In the genomic region with DNA sequence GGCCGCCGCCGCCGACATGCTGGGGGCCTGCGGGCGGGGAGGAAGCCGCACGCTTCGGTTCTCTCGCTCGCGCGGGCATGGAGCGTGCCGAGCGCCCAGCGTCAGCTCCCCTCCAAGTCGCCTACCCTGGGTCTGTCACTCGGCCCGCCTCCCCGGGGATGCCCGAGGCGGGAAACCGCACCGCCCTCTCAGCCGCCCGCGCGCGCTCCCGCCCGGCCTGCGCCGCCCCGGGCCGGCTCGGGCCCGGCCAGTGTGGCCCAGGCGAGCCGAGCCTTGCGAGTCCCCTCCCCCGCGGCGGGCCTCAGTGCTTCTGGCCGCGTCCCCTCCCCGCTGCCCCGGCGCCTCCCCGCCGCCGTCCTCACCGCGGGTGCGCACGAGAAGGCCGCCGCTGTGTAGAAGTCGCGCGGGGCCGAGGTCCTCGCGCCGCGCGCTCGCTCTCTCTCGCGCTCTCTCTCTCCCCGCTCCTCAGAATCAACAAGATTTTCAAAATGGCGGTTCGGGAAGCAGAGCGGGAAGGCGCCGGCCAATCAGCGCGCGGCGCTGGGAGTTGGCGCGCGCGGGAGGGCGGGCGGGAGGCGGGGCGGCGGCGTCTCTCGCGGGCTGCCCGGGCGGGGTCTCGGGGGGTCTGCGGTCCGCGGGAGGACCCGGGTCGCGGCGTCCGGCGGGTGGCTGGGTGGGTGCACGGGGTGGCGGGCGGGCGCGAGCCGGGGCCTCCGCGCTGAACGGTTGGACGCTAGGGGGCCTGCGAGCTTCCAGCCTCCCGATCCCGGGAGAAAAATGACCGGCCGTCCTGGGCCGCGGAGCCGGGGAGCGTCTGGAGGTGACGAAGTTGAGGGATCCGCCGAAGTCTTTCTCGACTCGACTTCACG, we compare ENCODE assay signal across 8 mouse cellular contexts. TPM values are rescaled to one million over a fixed set of nuclear protein-coding genes. Genes with fewer than 3 reads are reported as not detected.
A peak's percentile ranks its signal among the peaks of the same experiment; 100 is the strongest.
DNase-seq lines count a peak whose midpoint lies in the region; ATAC-seq and TF ChIP-seq lines count a peak whose summit lies in the region.

Dek (minus strand) TSS at position 491 of the 869 bp plus-strand sequence.

- ATAC-seq in erythroblast, adult 5-6 weeks (replicated peaks; ENCODE audit: low FRiP score, poor library complexity, severe bottlenecking) = peak; percentile 43
- peak; percentile 92 for ATAC-seq in heart, embryonic 12.5 days (ENCODE audit: insufficient number of reproducible peaks, low FRiP score)
- peak; percentile 92 for ATAC-seq in kidney, postnatal 0 days (replicated peaks; ENCODE audit: low FRiP score, low read depth)
- peak; percentile 76 for ATAC-seq in monocyte, adult 5-6 weeks (replicated peaks; ENCODE audit: insufficient number of reproducible peaks, low FRiP score, low TSS enrichment, poor library complexity, severe bottlenecking)

- H3K9ac ChIP-seq in heart, embryonic 12.5 days = peak within 1 kb of the TSS; percentile 95
- peak within 1 kb of the TSS; percentile 91 for H3K9ac ChIP-seq in kidney, postnatal 0 days (ENCODE audit: low read depth, low read length)
- peak within 1 kb of the TSS; percentile 97 for H3K9ac ChIP-seq in liver, adult 2 months (ENCODE audit: low read depth, low read length)

- peak within 1 kb of the TSS; percentile 73 for H3K4me2 ChIP-seq in heart, embryonic 12.5 days
- H3K4me2 ChIP-seq in kidney, postnatal 0 days (ENCODE audit: low read length) = peak within 1 kb of the TSS; percentile 71

- H3K79me2 ChIP-seq in liver, adult 2 months (ENCODE audit: control insufficient read depth, insufficient read depth, low read length) = peaks cover 3% of the 10 kb centered on the region; the same call in 1 of the 2 replicates

- H3K27ac ChIP-seq in heart, embryonic 12.5 days (ENCODE audit: poor library complexity, severe bottlenecking) = peak within 1 kb of the TSS; percentile 100
- peak within 1 kb of the TSS; percentile 99 for H3K27ac ChIP-seq in kidney, postnatal 0 days
- H3K27ac ChIP-seq in liver, adult 2 months (replicated peaks; ENCODE audit: insufficient read depth, low read depth, low read length) = peak within 1 kb of the TSS; percentile 75

- TF ChIP-seq CTCF in brain, embryonic 14.5 days (IDR thresholded peaks at IDR 0.05; ENCODE audit: borderline replicate concordance, extremely low read depth, insufficient read depth, insufficient read length) = peak; percentile 50
- TF ChIP-seq CTCF in kidney, postnatal 0 days (IDR thresholded peaks at IDR 0.05; ENCODE audit: low read depth) = peak; percentile 52
- TF ChIP-seq CTCF in liver, adult 2 months (IDR thresholded peaks at IDR 0.05; ENCODE audit: low read depth, low read length) = peak; percentile 34; the same call in 1 of the 2 replicates

- peak; percentile 61 for TF ChIP-seq POLR2A in brain, embryonic 14.5 days (IDR thresholded peaks at IDR 0.05; ENCODE audit: borderline replicate concordance, extremely low read depth, insufficient read depth, insufficient read length, poor library complexity, severe bottlenecking)
- 0 out of 2 replicates have a peak, but pooled peaks have one; percentile 12 for TF ChIP-seq POLR2A in liver, adult 2 months (IDR thresholded peaks at IDR 0.05; ENCODE audit: extremely low read depth, insufficient read depth, low read length)

- whole genome bisulfite sequencing in heart, embryonic 12.5 days = under 1% methylated on average over 91 of the region's 129 CpGs
- WGBS in kidney, postnatal 0 days = under 1% methylated on average over 119 of the region's 129 CpGs
- 1% methylated on average over 119 of the region's 129 CpGs for WGBS in liver, adult 2 months

- H3K4me3 ChIP-seq in heart, embryonic 12.5 days = peak within 1 kb of the TSS; percentile 90
- peak within 1 kb of the TSS; percentile 83 for H3K4me3 ChIP-seq in kidney, postnatal 0 days (replicated peaks; ENCODE audit: low read depth, low read length)
- H3K4me3 ChIP-seq in liver, adult 2 months (ENCODE audit: insufficient read depth, low read depth, low read length) = peak within 1 kb of the TSS; percentile 94

- H3K36me3 ChIP-seq in heart, embryonic 12.5 days = peaks cover 7% of the 10 kb centered on the region
- no peaks in the 10 kb centered on the region for H3K36me3 ChIP-seq in kidney, postnatal 0 days (ENCODE audit: insufficient read depth, low read length)
- 0 out of 2 replicates have a peak, but pooled peaks cover 1% of the 10 kb centered on the region for H3K36me3 ChIP-seq in liver, adult 2 months (ENCODE audit: control insufficient read depth, insufficient read depth, low read length)

- peaks cover 36% of the 10 kb centered on the region for H3K4me1 ChIP-seq in heart, embryonic 12.5 days (replicated peaks)
- H3K4me1 ChIP-seq in kidney, postnatal 0 days (replicated peaks; ENCODE audit: insufficient read depth, low read length) = peaks cover 8% of the 10 kb centered on the region
- peaks cover 3% of the 10 kb centered on the region; the same call in 1 of the 2 replicates for H3K4me1 ChIP-seq in liver, adult 2 months (ENCODE audit: control insufficient read depth, insufficient read depth, low read length)

- peak; percentile 91 for DNase-seq in CD4-positive helper T cell, adult 2 months (ENCODE audit: low read depth, low spot score)
- peak; percentile 94 for DNase-seq in brain, embryonic 14.5 days (ENCODE audit: low read depth)
- DNase-seq in kidney, postnatal 0 days (ENCODE audit: low spot score) = peak; percentile 96
- peak; percentile 60 for DNase-seq in liver, adult 2 months (ENCODE audit: extremely low read depth, low read depth, low spot score)
- DNase-seq in spleen, postnatal 36 days (ENCODE audit: low spot score in 2 of 2) = peak; percentile 79 to 84

- H3K27me3 ChIP-seq in heart, embryonic 12.5 days (replicated peaks) = no peaks in the 10 kb centered on the region
- no peaks in the 10 kb centered on the region for H3K27me3 ChIP-seq in kidney, postnatal 0 days (ENCODE audit: insufficient read depth, low read length)
- no peaks in the 10 kb centered on the region for H3K27me3 ChIP-seq in liver, adult 2 months (ENCODE audit: control insufficient read depth, insufficient read depth, low read length)

- H3K9me3 ChIP-seq in heart, embryonic 12.5 days (replicated peaks) = no peaks in the 10 kb centered on the region
- H3K9me3 ChIP-seq in kidney, postnatal 0 days (replicated peaks; ENCODE audit: low read length) = no peaks in the 10 kb centered on the region

RNA-seq across cellular contexts. Expression of gene Dek, which starts in this region (rescaled TPM):
- polyA plus RNA-seq in brain, embryonic 14.5 days (2012; rRNA removed) = 66.4 and 66.6 TPM in 2 replicates
- total RNA-seq in erythroblast, adult 5-6 weeks (2015; ENCODE audit: low replicate concordance) = 233 and 276 TPM in 2 replicates
- 413 and 451 TPM in 2 replicates for total RNA-seq in erythroblast, adult 5-6 weeks (2017; ENCODE audit: low replicate concordance)
- polyA plus RNA-seq in heart, embryonic 12.5 days (2016; fragmentation: Nextera tagmentation; extraction: Ambion mirVana) = 171 and 173 TPM in 2 replicates
- 185 and 187 TPM in 2 replicates for polyA plus RNA-seq in kidney, postnatal 0 days (2015; fragmentation: Nextera tagmentation; extraction: Ambion mirVana)
- total RNA-seq in liver, adult 2 months (2014; rRNA removed) = 24.8 and 27.7 TPM in 2 replicates
- polyA plus RNA-seq in liver, adult 2 months (2012; rRNA removed) = 14.1 and 15.5 TPM in 2 replicates
- 301 to 405 TPM (median 364 TPM) in 3 replicates for total RNA-seq in monocyte, adult 5-6 weeks (2017)

Comparison
In these comparisons a context has a peak if more than half of its experiments do, and no peak if none do; other contexts are left out.
1. Peak in every context shown above with its lines: DNase-seq, ATAC-seq, H3K4me3 ChIP-seq and H3K27ac ChIP-seq.